Mouse (Mus musculus): Measurements from ENCODE around the gene Parp3.

Gene Parp3

DNA sequence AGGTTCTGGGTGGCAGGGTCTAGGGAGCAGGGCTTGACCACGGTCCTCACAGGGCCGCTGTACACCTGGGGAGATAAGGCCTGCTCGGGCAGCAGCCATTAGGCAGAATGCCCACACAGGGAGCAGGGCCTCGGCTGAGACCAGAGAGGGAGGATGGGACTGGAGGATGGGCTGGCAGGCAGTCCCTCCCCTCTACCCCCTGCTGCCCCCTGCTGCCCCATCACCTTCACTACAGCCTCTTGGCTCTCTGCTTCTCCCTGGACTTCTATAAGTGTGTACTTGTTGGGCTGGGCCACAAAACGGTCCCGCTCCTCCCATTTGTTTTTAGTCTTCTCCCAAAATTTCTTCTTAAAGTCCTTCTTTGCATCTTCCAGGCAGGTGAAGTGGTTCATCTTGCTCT, 2.3 kb downstream of the Parp3 start:
- DNase-seq (ENCODE audit: low spot score), result peak; percentile 64

DNA sequence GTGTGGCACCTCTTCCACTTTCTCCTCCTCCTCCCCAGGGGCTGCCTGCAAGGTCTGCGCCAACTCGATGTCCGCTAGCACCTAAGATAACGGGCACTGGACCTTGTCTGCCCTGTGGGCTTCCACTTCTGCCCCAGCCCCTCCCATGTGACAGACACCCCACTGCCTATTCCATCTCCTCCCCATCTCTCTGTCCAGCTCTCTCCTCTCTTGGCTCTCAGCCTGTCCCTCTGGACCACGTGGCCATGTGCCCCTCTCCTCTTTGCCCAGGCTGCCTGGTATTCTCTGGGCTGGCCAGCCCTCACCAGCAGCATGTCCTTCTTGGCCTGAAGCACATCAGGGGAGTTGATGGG, 3.0 kb downstream of the Parp3 start:
- DNase-seq (ENCODE audit: low spot score), result no peak

DNA sequence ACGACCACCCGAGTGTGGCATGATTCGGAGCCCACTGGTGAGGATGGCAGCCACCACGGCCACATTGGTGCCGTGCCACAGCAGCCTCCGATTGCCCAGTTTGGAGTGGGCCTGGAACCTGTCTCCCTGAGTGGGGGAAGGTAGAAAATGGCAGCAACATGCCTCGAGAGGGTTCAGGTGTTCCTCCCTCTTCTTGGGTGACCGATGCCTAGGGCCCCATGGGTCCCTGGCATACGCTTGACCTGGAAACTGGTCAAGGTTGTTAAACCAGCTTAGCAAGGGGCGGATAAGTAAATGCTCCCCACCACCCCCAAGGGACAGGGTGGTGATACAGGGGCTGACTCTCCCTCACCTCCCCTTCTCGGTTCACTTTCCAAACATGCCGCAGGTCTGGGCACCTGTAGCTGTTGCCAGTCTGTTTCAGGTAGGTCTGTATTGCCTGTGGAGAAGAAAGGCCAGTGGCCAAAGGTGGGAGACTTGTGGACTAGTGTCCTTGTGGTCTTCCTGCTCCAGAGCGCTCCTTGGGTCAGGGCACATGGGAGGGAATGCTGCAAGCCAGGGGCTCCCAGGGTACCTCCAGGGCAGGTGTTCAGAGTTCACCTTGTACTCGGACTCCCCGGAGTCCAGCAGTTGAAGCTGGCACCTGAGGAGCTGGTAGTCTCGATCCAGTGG, 3.5 kb downstream of the Parp3 start:
- DNase-seq (ENCODE audit: low spot score), result no peak

DNA sequence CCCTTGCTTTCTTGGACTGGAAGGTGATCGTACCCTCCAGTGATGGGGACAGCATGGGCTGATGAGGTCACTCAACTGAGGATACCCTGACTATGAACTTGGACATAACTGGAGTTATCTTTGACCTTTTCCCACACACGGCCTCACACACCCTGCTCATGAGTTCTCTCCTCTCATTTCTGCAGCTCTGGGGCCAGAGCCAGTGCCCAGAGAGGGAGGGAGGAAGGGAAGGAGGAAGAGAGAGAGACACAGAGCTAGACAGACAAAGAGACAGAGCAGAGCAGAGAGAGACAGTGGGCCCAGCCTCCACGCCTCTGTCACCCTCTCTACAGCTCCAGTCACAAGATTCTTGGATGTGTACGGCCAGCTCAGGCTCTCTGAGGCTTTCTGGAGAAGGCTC, 4.4 kb downstream of the Parp3 start:
- DNase-seq (ENCODE audit: low spot score), result no peak

DNA sequence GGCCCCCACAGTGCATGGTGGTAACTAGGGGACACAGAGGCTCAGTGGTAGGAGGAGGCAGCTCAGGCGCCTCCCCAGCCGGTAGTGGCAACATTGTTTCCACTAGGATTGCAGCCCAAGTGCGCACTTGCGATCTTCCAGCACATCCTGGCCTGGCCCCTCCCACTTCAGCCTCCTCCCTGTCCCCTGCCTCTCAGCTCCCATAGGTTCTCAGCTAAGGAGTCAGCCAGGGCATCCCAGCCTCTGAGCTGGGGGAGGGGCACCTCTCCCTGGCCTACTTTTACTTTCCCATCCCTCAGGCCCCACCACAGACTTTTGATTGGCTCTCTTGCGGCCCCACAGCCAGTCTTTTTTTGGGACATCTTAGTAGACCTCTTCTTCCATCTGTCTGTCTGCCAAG, 4.9 kb downstream of the Parp3 start:
- DNase-seq (ENCODE audit: low spot score), result no peak

DNA sequence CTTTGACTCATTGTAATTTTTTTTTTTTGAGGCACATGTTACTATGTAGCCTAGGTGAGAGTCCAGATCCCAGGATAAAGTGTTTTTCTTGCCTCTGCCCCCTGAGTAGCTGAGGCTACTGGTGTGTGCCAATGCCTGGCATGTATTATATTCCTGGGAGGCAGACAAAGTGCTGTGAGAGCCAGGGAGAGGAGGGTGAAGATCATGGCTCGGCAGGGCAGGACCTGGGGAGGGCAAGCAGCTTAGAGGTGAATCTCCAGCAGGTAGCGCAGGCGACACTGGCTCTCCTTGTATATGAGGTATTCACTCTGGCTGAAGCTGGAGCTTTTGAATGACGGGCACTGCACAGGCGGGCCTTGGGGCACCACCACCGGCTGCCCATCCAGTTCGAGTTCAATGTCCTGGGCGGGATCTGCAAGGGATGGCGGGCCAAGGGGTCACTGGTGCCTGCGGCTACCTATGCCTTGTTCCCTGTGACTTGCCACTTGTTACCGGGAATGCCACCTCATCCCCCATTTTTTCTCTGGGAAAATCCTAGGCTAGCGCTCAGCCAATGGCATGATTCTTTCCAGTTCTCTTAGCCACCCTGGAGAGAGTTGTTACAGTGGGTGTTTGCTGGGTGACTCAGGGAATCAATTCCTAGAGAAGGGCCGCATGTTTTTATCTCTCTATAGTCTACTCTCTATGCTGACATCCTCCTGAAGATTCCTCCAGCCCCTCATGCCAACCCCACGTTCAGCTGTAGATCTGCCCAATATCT, 5.6 kb downstream of the Parp3 start:
- no peak for DNase-seq (ENCODE audit: low spot score)

DNA sequence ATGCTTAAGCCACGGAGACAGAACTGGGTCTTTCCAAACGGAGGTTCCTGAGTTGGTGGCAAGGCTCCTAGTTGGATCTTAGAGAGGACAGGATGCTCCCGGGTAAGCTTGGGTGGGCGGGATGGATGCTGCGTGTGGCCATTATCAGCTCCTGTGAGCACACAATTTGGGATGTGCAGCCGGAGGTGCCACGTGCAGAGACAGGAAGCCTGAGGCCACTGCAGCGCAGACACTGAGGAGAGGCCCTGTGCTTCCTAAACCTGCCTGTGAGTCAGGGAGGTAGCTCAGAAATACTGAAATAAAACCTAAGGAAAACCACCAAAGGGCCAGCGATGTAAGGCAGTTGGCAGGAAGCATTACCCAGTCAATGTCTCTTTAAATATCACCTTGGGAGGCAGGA, 7.0 kb downstream of the Parp3 start:
- no peak for DNase-seq (ENCODE audit: low spot score)

DNA sequence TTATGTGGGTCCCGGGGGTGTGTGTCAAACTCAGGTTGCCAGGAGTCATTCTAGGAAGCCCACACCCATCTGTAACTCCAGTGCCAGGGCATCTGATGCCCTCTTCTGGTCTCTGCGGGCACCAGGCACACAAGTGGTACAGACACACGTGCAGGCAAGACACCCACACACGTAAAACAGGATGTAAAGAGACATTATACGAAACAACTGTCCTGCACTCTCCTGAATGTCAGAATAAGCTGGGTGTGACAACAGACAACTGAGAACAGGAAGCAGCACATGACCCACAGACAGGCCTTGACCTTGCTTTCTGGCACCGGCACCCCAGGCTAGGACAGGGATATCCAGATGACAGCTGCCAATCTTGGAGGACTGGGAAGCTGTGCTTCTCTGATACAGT, 7.4 kb downstream of the Parp3 start:
- no peak for DNase-seq (ENCODE audit: low spot score)

DNA sequence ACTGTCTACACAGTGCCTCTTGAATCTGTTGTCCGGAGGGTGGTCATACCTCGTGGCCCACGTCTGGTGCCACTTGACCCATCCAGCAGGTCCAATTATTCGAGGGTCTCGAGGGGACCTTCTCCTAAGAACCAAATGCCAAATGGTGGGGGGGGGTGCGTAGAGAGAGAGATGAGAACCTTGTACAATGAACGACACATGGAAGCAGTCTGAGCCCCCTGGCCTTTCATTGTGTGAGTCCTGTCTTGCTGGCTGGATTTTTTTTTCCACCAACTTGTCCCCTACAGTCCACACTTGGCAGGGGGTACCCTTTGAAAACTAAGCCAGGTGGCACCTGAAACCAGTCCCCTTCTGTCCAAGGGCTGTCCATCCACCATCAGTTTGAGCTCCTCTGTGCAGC, 9.0 kb downstream of the Parp3 start:
- DNase-seq (ENCODE audit: low spot score), result no peak

DNA sequence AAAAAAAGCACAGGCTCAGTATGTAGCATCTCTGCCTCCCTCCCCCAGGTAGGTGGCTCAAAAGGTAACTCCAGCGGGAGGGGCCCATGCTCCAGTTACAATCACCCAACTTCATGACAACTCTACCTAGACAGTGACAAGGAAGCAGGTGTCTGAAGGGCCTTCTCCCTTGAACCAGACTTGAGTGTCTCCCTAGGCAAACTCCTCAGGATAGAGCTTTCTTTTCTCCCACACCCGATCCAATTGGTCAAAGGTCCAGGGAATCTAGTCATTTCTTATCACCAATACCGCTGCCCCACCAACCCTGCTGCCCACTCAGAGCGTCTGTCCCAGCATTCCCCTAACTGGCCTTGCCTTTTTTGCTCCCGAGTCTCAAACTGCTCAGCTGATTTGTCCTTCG, 10.0 kb downstream of the Parp3 start:
- DNase-seq (ENCODE audit: low spot score), result no peak

DNA sequence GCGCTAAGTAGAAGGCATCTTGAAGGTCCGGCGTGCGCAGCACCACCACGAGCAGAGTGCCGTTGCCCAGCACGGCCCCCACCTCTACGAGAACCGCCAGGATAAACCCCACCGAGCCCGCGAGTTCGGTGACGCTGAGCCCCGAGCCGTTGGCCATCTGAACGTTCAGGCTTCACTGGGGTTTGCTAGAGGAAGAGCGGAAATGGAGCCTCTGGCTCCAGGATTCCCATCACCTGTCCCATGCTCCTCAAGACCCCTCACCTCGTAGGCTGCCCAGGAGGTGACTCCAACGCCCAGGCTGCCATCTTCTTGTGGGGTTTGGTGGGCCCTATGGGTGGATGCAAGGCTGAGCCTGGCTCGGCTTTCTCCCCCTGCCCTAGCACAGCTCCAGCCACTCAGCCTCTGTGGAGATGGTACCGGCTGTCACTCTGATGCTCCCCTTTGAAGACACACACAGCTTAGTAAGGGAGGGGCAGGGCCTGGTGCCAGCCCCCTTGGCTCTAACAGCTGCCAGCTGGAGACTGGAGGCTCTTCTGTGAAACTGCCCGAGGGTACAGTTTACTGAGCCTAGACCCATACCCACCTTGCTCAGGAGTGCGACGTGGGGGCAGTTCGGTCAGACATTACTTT, 11.1 kb downstream of the Parp3 start, which contains the start of gene Gpr62:
Gene Gpr62 (minus strand): TSS at position 368 of the 630 bp plus-strand sequence.
- DNase-seq (ENCODE audit: low spot score), result no peak

DNA sequence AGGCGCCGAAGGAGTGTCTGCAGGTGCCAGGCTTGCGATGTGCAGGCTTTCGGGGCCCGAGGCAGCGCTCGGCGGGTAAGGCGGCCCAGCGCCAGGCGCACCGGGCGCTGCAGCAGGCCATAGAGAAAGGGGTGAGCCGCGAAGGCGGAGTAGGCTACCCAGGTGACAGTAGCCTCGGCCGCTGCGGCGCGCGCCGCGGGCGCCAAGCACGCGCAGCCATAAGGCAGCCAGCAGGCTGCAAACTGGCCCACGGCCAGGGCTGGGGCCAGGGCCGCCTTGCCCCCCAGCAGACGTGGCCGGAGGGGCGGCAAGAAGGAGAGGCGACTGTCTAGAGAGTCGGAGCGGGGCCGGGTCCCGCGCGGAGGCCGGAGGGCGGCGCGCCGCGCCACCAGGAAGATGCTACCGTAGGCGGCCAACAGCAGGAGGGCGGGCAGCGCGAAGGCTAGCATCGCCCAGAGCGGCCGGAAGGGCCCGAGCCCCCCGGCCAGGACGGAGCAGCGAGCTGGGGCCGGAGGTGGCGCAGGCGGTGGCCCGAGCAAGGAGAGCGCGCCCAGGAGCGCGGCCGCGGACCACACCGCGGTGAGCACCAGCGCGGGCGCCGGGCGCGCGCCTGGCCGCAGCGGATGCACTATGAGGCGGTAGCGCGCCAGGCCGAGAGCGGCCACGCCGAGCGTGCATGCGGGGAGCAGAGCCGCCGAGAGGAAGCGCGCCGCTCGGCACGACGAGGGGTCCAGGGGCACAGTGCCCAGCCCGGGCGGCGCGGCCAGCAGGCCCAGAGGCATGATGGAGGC, 11.8 kb downstream of the Parp3 start:
- DNase-seq (ENCODE audit: low spot score), result no peak

DNA sequence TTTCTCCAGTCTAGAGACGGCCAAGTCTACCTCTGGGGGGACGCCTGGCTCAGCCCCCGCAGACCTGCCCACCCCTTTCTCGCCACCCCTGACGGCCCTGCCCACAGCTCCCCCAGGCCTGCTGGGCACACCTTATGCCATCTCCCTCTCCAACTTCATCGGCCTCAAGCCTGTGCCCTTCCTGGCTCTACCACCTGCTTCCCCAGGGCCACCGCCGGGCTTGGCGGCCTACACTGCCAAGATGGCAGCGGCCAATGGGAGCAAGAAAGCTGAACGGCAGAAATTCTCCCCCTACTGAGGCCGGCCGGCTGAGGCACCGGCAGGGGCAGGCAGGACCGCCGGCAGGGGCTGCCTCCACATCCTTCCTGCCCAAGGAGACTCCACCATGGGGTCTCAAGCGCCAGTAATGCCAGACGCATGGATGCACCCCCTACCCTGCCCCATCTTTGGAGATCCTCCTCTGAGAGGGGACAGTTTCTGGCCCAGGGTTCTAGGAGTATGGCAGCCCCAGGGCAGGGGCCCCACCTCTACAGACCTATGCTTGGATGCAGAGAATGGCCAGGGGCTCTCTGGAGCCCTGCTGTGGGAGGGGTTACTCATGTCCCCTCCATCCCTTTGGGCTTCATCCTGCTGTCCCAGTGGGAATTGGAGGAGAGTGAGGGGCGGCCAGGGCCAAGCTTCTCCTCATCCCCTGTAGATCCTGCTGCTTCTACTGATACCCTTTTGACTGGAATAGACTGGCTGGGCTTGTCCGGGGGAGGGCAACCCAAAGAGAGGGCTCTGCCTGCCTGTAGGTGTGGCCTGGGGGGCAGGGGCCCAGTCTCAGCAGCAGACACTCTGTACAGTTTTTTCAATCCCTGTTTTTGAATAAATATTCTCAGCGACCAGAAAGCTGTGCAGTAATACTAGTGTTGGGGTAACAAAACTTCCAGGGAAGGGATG, 13.4 kb downstream of the Parp3 start:
- no peak for DNase-seq (ENCODE audit: low spot score)

DNA sequence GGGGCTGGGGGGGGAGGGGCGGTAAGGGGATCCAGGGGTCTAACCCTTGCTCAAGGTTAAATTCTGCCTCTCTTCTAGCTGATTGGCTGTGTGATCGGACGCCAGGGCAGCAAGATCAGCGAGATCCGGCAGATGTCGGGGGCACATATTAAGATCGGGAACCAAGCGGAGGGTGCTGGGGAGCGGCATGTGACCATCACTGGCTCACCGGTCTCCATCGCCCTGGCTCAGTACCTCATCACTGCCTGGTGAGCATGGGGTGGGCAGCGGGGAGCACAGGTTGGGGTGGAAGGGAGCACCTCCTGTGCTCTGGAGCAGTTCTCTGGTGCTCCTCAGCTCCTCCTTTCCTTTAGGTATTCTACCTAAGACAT, 14.3 kb downstream of the Parp3 start:
- DNase-seq (ENCODE audit: low spot score), result no peak

DNA sequence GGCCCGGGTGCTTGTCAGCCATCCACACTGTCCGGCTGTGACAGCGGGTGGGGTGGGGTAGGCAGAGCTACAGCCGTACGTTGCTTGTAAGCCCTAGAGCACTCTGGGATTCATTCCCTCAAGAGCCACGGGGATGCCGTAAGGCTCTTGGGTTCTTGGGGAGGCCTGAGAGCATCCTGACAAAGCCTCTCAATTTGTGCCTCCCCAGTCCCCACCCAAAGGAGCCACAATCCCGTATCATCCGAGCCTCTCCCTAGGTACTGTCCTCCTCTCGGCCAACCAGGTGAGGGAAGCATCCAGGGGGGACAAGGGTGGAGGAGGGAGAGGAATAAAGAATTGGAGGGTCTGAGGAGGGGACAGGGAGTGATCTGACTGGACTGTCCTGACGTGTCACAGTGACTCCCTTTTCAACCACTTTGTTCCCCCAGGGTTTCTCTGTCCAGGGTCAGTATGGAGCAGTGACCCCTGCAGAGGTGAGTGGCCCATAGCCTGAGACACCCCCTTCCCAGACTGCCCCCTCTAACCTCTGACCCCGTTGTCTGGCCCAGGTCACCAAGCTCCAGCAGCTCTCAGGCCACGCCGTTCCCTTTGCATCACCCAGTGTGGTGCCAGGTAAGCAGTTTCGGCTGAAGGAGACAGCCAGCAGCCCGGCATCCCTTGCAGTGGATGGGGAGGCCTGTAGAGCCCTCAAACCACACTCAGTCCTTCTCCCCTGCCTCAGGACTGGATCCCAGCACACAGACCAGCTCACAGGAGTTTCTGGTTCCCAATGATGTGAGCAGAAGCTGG, 14.9 kb downstream of the Parp3 start:
- DNase-seq (ENCODE audit: low spot score), result no peak

DNA sequence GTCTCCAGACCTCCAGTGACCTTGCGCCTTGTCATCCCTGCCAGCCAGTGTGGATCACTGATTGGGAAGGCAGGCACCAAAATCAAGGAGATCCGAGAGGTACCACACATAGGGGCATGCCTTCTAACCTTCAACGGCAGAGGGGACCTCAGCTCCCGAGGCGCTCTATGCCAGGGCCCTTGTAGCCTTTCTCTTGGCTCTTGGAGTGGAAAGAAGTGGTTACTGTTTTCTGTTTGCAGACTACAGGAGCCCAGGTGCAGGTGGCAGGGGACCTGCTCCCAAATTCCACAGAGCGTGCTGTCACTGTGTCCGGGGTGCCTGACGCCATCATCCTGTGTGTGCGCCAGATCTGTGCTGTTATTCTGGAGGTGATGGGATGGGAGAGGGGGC, 15.7 kb downstream of the Parp3 start:
- DNase-seq (ENCODE audit: low spot score), result no peak

DNA sequence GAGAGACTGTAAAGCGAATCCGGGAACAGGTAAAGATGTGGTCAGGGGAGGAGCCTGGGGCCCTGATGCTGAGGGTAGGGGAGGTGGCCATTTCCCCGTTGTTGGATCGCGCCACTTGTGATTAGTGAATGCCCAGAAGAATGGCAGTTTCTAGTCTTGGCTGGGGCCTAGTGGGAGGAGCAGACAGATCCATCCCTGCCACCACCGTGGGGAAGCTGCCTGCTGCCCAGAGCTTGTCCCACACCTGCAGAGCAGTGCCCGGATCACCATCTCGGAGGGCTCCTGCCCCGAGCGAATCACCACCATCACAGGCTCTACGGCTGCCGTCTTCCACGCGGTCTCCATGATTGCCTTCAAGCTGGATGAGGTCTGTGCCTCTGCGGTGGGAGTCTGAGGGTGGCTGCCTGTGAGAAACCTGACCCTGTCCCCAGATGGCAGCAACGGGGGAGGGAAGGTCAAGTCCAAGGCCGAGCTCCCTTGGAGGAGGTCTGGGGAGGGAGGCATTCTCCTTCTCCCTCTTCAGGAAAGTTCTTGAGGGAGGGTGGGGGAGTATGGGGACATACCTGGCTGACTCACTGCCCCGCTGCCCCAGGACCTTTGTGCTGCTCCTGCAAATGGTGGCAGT, 16.2 kb downstream of the Parp3 start:
- DNase-seq (ENCODE audit: low spot score), result no peak

DNA sequence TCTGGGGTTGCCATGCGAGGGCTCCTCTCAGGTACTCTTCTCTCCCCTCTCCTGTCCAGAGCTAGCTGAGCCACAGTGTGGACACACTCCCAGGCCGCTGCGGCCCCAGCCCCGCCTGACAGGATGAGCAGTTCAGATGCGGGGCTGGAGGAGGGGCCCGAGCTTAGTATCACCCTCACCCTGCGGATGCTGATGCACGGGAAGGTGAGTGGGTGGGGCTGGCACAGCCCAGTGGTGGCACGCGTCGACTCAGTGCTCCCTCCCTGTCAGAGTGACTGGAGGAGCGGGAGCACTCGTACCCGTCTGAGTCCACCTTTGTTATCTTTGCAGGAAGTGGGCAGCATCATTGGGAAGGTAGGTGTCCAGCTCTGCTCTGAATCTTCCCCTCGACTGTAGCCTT, 16.8 kb downstream of the Parp3 start:
- no peak for DNase-seq (ENCODE audit: low spot score)

DNA sequence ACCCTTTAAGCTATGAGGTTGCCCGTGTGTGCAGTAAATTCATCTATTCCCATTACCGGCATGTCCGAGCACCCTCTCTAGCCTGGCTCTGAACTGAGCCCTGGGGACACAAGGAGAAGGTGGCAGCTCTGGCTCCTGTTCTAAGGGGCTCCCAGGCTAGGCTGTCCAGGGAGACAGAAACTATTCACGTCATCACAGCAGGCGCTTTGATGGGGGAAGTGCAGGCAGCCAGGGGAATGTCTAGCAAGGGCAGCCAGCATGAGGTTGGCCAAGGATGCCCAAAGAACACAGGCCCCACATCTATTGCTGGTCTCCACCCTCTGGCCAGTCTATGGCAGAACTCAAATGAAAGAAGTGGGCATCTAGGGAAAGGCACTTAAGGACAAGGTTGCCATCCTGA, 18.8 kb downstream of the Parp3 start:
- DNase-seq (ENCODE audit: low spot score), result no peak

DNA sequence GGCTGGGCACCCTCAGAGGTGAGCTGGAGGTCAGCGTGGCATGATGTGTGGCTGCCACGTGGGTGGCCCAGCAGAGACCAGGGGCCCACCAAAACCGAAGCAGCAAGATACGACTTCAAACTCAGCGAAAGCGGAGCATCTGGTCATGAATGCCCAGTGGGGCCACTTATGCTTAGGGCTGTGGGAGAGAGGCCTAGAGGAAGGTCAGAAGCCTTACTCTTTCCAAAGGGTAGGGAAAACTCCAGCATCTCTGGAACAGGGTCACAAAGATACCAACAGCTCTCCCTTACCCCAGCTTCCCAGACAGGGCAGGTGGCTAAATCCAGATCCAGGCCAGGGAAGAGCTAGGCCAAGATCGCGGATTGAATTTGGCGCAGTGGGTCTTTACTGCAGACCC, 19.6 kb downstream of the Parp3 start:
- DNase-seq (ENCODE audit: low spot score), result no peak

All from c-Kit-positive CD71-positive TER-119-positive erythroid progenitor cells, embryonic 14.5 days (primary cell).